Mouse (Mus musculus) ES-E14 (cell line): ENCODE data around the gene Atl3. TPM values are rescaled to one million over a fixed set of nuclear protein-coding genes. Genes with fewer than 3 reads are reported as not detected.

ENCODE experiments used
- DNase-seq: peaks from one replicate; pipeline ENCODE4 v3.0.0-alpha.2; 2013; ENCODE audit warnings: low read depth, low spot score
- H3K27ac ChIP-seq: 2 replicates; pipeline ENCODE4 v1.5.1; 2012; ENCODE audit warnings: low read depth, mild to moderate bottlenecking, low read length, moderate library complexity, mixed read lengths; ENCODE audit not compliant: poor library complexity, insufficient read depth, severe bottlenecking
- H3K36me3 ChIP-seq: 2 replicates; pipeline ENCODE4 v1.6.1; 2012; ENCODE audit warnings: mild to moderate bottlenecking, low read length, moderate library complexity, mixed read lengths; ENCODE audit not compliant: control insufficient read depth, poor library complexity, insufficient read depth, severe bottlenecking
- H3K4me1 ChIP-seq, 2 experiments: fragments of 150-350 bp in 1 of 2; sonication (generic) in 1 of 2; 2 replicates each; pipeline ENCODE4 v1.6.1; 2012; ENCODE audit warnings: low read length in 2 of 2, mild to moderate bottlenecking in 1 of 2, mixed read lengths in 1 of 2; ENCODE audit not compliant: control insufficient read depth in 2 of 2, insufficient read depth in 2 of 2, poor library complexity in 1 of 2
- H3K4me3 ChIP-seq, 2 experiments: fragments of 150-350 bp in 1 of 2; sonication (generic) in 1 of 2; 2 replicates each; pipeline ENCODE4 v1.5.1; 2012; ENCODE audit warnings: low read length in 2 of 2, low read depth in 1 of 2, mild to moderate bottlenecking in 1 of 2, mixed read lengths in 1 of 2; ENCODE audit not compliant: insufficient read depth in 1 of 2, poor library complexity in 1 of 2, severe bottlenecking in 1 of 2
- H3K9ac ChIP-seq: 2 replicates; pipeline ENCODE4 v1.6.1; 2012; ENCODE audit warnings: low read depth, mild to moderate bottlenecking, low read length, mixed read lengths; ENCODE audit not compliant: poor library complexity, insufficient read depth, severe bottlenecking
- H3K9me3 ChIP-seq: fragments of 150-350 bp; sonication (generic); 2 replicates; pipeline ENCODE4 v1.6.1; 2012; ENCODE audit warnings: low read depth, mild to moderate bottlenecking, low read length; ENCODE audit not compliant: control insufficient read depth, insufficient read depth
- CHD2 ChIP-seq: IDR thresholded peaks from 2 replicates; pipeline ENCODE4 v1.6.1; 2014; ENCODE audit warnings: mild to moderate bottlenecking, low read depth, low read length, inconsistent platforms
- HCFC1 ChIP-seq: IDR thresholded peaks from 2 replicates; pipeline ENCODE4 v1.6.1; 2012; ENCODE audit warnings: low read length, inconsistent platforms, borderline replicate concordance; ENCODE audit not compliant: insufficient read depth
- MAFK ChIP-seq: IDR thresholded peaks from 2 replicates; pipeline ENCODE4 v1.6.1; 2014; ENCODE audit warnings: mild to moderate bottlenecking, low read depth, low read length, inconsistent platforms; ENCODE audit not compliant: insufficient read depth
- ZC3H11A ChIP-seq: IDR thresholded peaks from 2 replicates; pipeline ENCODE4 v1.6.1; 2012; ENCODE audit warnings: low read depth, mild to moderate bottlenecking, inconsistent platforms, low read length, borderline replicate concordance
- ZNF384 ChIP-seq: IDR thresholded peaks from 2 replicates; pipeline ENCODE4 v1.6.1; 2012; ENCODE audit warnings: low read depth, low read length, inconsistent platforms
- in situ Hi-C, 2 experiments: fragments of 600-800 bp; cut with MboI; formaldehyde crosslinking; loops; one replicate each; pipeline ENCODE4 v1.15.1; 2025; ENCODE audit warnings: low sequenced_read_pairs in 2 of 2, inconsistent platforms in 1 of 2; ENCODE audit not compliant: unreplicated experiment in 2 of 2
- total RNA-seq: library from RNA; depleted of rRNA; stranded (reverse); fragments of 300-350 nt; gene quantifications from 2 replicates; pipeline ENCODE4 v1.2.3, GENCODE M21; 2012

Atl3 gene
- total RNA-seq, 1 experiment: 26.6 TPM

DNA sequence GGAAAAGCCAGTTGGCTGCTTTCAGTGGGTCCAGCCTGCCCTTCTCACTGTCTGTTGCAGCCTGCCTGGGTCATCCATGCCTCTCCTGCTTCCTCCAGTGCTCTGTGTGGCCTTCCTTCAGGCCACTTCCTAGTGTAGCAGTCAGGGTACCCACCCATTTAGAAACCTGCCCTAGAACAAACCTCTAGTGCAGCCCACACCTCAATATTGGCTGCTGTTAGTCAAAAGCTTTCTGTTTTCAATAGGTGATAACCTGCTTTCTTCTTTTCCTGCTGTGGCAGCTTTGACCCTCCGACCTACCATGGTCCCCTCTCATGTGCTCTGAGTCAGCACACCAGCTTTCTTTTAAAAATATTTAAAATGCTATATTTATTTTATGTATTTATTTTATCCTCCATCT lies 70.6 kb downstream of the Atl3 start:
- no peak for TF ChIP-seq ZNF384
- no peak for TF ChIP-seq HCFC1
- no peak for TF ChIP-seq ZC3H11A
- TF ChIP-seq CHD2: no peak
- no peak for TF ChIP-seq MAFK

GRCm38 (mm10) chr19:7566826-7567225 lies 73.0 kb downstream of the Atl3 start:
- Histone ChIP-seq H3K9me3 (no peaks in the 10 kb centered on the region), H3K4me3 (no peak overlapping the region), H3K4me1 (peaks cover 5 to 6% of the 10 kb centered on the region in 2 experiments; a peak in 3 of 4 replicates), H3K9ac (no peak overlapping the region), H3K27ac (no peak overlapping the region), H3K36me3 (no peaks in the 10 kb centered on the region)
- no peak for DNase-seq
- TF ChIP-seq CHD2 (no peak), HCFC1 (no peak), ZNF384 (no peak), MAFK (no peak), ZC3H11A (no peak)
- in situ Hi-C loops: no loop called here

More for the DNA sequence above, 70.6 kb downstream of the Atl3 start:
- Histone ChIP-seq H3K4me1 (peaks cover 6% of the 10 kb centered on the region in 2 experiments; a peak in 3 of 4 replicates), H3K36me3 (no peaks in the 10 kb centered on the region), H3K9me3 (no peaks in the 10 kb centered on the region), H3K27ac (no peak overlapping the region), H3K9ac (no peak overlapping the region), H3K4me3 (no peak overlapping the region)
- in situ Hi-C loops: no loop called here
- no peak for DNase-seq

DNA sequence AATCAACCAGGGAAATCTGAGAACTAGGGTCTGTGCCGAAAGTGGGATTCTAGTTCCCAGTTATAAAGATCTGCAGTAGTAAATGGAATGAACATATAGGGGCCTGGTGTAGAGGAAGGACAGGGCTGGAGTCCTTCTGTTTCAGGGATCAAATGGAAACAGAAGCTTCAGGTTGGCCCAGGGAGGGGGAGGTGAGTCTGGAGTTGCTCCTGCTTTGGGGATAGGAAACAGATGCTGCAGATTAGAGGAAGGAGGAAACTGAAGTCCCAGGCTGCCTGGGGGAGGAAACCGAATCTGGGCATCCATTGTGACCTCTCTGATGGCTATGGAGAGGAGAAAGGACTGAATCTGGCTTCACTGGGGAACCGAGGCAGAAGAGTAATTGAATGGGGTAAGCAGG lies 74.5 kb downstream of the Atl3 start:
- no peak overlapping the region for H3K4me3 ChIP-seq
- H3K4me1 ChIP-seq: peaks cover 1 to 2% of the 10 kb centered on the region in 2 experiments; a peak in 2 of 4 replicates
- H3K9ac ChIP-seq: no peak overlapping the region
- TF ChIP-seq MAFK (no peak), HCFC1 (no peak)
- in situ Hi-C loops: no loop called here
- no peaks in the 10 kb centered on the region for H3K36me3 ChIP-seq
- DNase-seq: no peak
- no peaks in the 10 kb centered on the region for H3K9me3 ChIP-seq
- H3K27ac ChIP-seq: no peak overlapping the region

DNA sequence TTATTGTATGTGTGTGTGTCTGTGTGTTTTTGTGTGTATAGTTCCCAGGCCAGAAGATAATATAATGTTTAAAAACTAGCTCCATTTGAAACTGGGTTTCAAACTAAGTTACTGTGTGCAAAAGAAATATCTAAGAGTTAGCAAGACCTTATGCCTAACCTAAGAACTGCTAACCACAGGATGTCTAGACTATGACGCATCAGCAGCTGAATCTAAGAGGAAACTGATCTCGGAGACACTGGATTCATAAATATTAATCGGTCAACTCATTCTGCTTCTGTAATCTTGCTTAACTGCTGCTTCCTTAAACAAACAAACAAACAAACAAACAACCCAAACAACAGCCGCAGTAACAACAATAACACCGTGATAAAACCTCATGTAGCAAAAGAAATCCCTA lies 75.8 kb downstream of the Atl3 start:
- H3K9me3 ChIP-seq: no peaks in the 10 kb centered on the region
- peaks cover 1 to 2% of the 10 kb centered on the region in 2 experiments; a peak in 2 of 4 replicates for H3K4me1 ChIP-seq
- no peak overlapping the region for H3K9ac ChIP-seq
- no peaks in the 10 kb centered on the region for H3K36me3 ChIP-seq
- no peak for DNase-seq
- in situ Hi-C loops: no loop called here
- no peak overlapping the region for H3K27ac ChIP-seq
- H3K4me3 ChIP-seq: no peak overlapping the region
- no peak for TF ChIP-seq MAFK
- no peak for TF ChIP-seq HCFC1
- no peak for TF ChIP-seq CHD2
- TF ChIP-seq ZNF384: no peak
- no peak for TF ChIP-seq ZC3H11A

- H3K9ac ChIP-seq: no peak overlapping the region
- H3K36me3 ChIP-seq: no peaks in the 10 kb centered on the region
- H3K4me1 ChIP-seq: peaks cover 2 to 5% of the 10 kb centered on the region in 2 experiments; a peak in 3 of 4 replicates
- in situ Hi-C loops: no loop called here
- no peak overlapping the region for H3K4me3 ChIP-seq
- no peak for DNase-seq
- no peak for TF ChIP-seq CHD2
- TF ChIP-seq MAFK: no peak
- TF ChIP-seq ZC3H11A: no peak
- TF ChIP-seq HCFC1: no peak
- no peak for TF ChIP-seq ZNF384
- no peaks in the 10 kb centered on the region for H3K9me3 ChIP-seq
- no peak overlapping the region for H3K27ac ChIP-seq
These were observed 82.3 kb downstream of the Atl3 start for GRCm38 (mm10) chr19:7576180-7576579.
